Mouse (Mus musculus): ENCODE results near the gene Grin1.

Grin1 gene

GRCm38 (mm10) chr2:25311491-25311891 lies 7.5 kb downstream of the Grin1 start:
- DNase-seq: no peak

- peak; percentile 46 for DNase-seq
Observed at GRCm38 (mm10) chr2:25310969-25311368, 8.0 kb downstream of the Grin1 start.

DNA sequence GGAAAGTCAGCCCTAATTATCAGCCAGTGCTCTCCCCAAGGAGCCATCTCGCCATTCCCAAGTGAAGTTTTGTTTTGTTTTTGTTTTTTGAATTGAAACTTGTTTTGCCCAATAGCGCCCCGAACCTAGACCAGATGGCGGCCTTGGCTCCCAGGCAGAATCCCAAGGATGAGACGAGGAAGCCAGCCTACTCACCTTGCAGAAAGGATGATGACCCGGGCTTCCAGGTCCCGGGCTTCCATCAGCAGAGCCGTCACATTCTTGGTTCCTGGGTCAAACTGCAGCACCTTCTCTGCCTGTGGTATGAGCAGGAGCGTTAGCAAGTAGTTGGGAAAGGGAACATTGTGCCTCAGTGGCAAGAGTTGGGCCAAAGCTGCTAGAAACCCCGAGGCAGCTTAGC lies 8.8 kb downstream of the Grin1 start:
- DNase-seq: peak; percentile 52

GRCm38 (mm10) chr2:25305587-25306359 lies 13.2 kb downstream of the Grin1 start:
- no peak for DNase-seq

DNA sequence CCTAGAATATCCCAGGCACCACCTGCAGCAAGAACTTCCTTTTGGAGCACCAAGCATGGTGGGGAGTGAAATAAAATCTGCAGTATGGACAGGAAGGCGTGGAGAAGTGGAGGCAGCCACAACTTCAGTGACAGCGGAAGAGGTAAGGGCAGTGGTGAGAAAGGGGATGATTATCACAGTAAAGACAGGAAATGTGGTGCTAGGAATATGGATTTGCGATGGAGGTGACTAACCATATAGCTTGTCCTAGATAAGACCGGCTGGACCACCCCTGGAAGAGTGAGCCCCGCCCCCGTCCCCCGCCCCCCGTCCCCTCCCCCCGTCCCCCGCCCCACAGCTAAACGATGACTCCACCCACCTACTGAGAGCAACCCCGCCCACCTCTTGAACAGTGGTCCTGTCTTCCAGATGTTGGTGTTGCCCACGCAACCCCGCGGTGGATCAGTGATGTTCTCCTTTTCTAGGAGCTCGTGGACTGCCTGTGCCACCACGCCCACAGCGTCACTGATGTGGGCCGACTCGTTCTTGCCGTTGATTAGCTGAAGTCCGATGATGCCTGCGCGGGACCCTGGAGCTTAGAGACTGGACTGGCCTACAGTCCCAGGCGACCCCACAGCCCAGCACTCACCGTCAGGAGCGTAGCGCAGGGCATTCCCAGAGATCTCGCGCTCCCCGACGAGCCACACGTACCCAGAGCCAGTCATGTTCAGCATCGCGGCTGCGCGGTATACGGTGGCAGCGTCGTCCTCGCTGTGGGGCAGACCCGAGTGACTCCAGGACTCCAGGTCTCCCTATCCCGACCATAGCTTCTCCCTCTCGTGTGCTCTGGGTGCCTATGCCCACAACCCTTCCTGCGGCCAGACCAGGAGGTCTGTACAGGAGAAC lies 14.1 kb downstream of the Grin1 start:
- DNase-seq: no peak

DNA sequence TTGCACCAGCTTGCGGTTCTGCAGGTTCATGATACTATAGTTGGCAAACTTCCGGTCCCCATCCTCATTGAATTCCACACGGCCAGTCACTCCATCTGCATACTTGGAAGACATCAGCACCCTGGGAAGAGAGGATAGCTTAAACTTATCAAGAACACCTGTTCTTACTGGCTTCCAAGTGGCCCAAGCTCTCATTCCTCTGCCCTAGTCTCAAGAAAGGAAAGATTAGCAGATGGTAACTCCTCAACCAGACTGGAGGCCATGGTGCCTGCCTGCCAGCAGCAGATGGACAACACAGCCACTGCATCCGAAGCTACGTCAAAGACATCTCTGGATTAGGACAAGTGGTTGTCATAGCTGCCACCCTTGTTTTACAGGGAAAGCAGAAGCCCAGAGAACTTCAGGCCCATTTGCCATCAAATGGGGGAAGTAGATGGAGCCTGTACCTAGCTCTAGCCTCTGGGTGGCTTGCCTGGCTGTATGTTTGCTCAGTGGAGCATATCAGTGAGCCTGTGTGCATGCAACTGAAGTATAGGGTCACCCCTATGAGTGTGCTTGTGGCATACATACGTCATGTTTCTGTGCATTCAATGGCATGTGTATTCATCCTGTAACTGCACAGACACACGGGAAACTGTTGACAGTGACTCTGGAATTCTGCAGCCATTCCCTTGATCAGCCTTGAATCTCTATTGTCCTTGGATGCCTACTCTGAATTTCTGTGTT lies 14.9 kb downstream of the Grin1 start:
- peak; percentile 76 for DNase-seq

DNA sequence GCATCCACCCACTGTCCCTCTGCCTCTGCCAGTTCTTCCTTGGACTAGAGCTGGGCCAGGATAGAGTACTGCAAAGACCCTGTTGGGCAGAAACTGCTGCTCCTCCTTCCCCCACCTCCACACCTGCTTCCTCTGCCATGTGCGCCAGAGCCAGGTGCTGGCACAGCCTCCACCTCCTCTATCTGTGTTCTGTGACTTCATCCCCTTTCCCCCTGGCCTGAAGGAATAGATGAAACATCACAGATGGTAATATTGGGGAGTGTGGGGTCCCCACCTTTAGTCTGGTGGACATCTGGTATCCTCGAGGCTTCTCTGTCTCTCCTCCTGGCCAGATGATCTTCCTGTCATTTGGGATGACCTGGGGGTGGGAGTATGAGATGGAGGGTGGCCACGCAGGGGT lies 15.5 kb downstream of the Grin1 start:
- no peak for DNase-seq

- DNase-seq: peak; percentile 59
Observed at GRCm38 (mm10) chr2:25298046-25298445, 20.9 kb downstream of the Grin1 start.

DNA sequence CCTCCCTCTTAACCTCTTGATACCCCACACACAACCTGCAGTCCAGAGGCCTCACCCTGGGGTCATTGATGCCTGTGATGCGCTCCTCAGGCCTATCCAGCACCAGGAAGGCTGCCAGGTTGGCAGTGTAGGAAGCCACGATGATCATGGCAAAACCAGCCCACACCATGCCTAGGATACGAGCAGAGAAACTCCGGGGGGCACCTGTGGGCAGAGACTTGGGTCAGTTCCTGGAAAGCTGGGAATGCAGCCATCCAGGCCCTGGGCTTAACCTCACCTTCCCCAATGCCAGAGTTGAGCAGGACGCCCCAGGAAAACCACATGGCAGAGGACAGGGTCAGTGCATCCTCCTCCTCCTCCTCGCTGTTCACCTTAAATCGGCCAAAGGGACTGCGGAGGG lies 21.9 kb downstream of the Grin1 start:
- peak; percentile 39 for DNase-seq

DNA sequence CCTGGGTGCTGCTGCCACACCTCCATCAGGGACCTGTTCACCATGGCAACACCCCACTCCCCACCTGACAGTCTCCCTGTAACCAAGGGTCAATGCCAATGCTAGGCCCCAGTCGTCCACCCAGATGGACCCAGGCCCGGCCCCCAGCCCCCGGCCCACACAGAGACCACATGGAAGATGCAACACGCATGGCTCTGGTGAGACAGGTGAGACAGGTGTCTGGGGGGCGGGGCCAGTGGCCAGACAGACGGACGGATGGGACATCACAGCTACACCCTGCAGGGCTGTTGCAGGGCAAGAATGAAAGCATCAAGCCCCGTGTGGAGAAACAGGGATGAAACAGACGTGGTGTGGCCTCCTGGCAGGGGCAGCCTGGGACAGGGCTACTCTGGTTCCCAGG lies 25.3 kb downstream of the Grin1 start:
- no peak for DNase-seq

GRCm38 (mm10) chr2:25292856-25293255 lies 26.1 kb downstream of the Grin1 start:
- DNase-seq: peak; percentile 83

- no peak for DNase-seq
Observed at GRCm38 (mm10) chr2:25292054-25292544, 26.9 kb downstream of the Grin1 start.

GRCm38 (mm10) chr2:25291184-25292053 lies 27.6 kb downstream of the Grin1 start:
- DNase-seq: no peak

- peak; percentile 74 for DNase-seq
Observed at GRCm38 (mm10) chr2:25290816-25291130, 28.2 kb downstream of the Grin1 start.

- DNase-seq: peak; percentile 80
Observed at GRCm38 (mm10) chr2:25290101-25290815, 28.7 kb downstream of the Grin1 start.

DNA sequence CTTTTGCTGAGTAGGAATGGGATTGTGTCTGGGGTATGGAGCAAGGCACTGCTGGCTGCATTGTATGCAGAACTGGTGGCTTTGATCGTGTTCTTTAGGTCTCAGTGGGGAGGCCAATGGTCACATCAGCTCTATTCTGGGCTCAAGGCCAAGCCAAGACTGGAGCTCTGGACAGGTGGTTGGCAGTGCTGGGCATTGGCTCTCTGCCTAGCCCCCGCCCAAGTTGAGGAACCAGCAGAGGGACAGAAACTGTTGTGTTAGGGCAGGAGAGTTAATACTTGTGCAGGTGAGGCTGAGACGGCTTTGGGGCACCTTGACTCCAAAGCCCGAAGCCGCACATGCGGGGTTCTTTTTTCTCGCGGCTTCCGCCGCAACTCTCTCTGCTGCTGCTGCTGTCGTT lies 29.3 kb downstream of the Grin1 start, which contains the start of gene Lrrc26:
TSS of gene Lrrc26 (plus strand) at position 265 of the 400 bp plus-strand sequence.
- no peak for DNase-seq

GRCm38 (mm10) chr2:25288734-25289345 lies 30.1 kb downstream of the Grin1 start:
- no peak for DNase-seq

DNA sequence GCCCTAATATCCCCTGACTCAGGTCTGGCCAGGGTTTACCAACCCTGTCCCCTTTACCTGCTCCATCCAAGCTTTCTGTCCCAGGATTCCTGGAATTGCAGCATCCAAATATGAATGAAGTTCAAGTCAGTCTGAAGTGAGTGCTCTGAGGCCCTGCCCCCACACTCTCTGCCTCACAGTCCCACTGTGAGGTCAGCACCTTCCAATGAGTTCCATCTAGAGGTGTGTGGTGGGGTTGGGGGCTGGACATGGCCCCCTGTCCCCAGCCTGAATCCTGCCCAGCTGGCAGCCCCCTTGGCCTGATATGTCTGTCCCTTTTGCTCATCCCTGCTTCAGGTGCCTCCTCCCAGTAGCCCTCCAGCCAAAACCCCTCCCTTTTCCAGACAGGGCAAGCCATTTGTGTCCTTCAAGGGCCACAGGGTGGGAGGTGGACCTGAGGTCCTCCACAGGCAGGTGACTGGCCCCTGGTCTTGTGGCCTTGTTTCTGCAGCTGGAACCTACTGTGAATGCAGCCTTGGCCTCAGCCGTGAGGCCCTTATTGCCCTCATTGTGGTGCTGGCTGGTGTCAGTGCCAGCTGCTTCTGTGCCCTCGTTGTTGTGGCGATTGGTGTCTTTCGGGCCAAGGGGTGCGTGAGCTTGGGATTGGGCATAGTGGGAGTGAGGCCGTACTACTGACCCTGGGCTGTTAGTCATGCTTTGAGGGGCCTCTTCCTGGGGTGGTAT lies 30.9 kb downstream of the Grin1 start, which contains the start of gene Tmem210:
TSS of gene Tmem210 (plus strand) at position 219 of the 723 bp plus-strand sequence.
- no peak for DNase-seq

- peak; percentile 62 for DNase-seq
Observed at GRCm38 (mm10) chr2:25286837-25287636, 31.9 kb downstream of the Grin1 start.
